In genomic region chr1:177081957-177082645, GRCm38 (mm10) we compare ENCODE assay signal across 20 mouse cellular contexts.
A peak's percentile ranks its signal among the peaks of the same experiment; 100 is the strongest.
DNase-seq lines count a peak whose midpoint lies in the region; ATAC-seq and TF ChIP-seq lines count a peak whose summit lies in the region.
"Had no signal": no experiment of that assay in that cellular context is flagged by ENCODE, and none has a peak within 500 bp of the region (broad histone marks: within the 10 kb centered on the region; RNA-seq: fewer than 3 reads in every experiment).

No protein-coding gene starts in this region.

- H3K4me1 ChIP-seq in cerebellum, adult 2 months (ENCODE audit: control insufficient read depth, insufficient read depth, low read length), result peaks cover 6% of the 10 kb centered on the region
- no peaks in the 10 kb centered on the region for H3K4me1 ChIP-seq in intestine, embryonic 15.5 days (replicated peaks)
- H3K4me1 ChIP-seq in intestine, postnatal 0 days (replicated peaks; ENCODE audit: control insufficient read depth, insufficient read depth, low read length), result no peaks in the 10 kb centered on the region
- H3K4me1 ChIP-seq in neural tube, embryonic 12.5 days, result no peaks in the 10 kb centered on the region
- H3K4me1 ChIP-seq: embryonic facial prominence, embryonic 15.5 days; heart, embryonic 13.5 days; hindbrain, embryonic 13.5 days; neural tube, embryonic 13.5 days had no signal

- DNase-seq in cerebellum, adult 2 months, result peak in 1 of 2 experiments; percentile 41
- no peak for DNase-seq in cerebellum, adult 9-11 months
- no peak for DNase-seq in neural tube, embryonic 10.5 days (ENCODE audit: extremely low spot score, low spot score)
- DNase-seq in left cerebral cortex, postnatal 36 days (ENCODE audit: low spot score in 2 of 2), result no peak
- DNase-seq in thymus, postnatal 10 days (ENCODE audit: low spot score in 2 of 2), result no peak
- DNase-seq: cerebellum, postnatal 14 days; gastrocnemius, postnatal 36 days; kidney, adult 9 months; layer of hippocampus, adult 9-11 months; left cerebral cortex, postnatal 4 days; lung, embryonic 14.5 days; thymus, postnatal 4 days had no signal

- H3K36me3 ChIP-seq in intestine, embryonic 15.5 days, result no peaks in the 10 kb centered on the region
- H3K36me3 ChIP-seq in intestine, postnatal 0 days (ENCODE audit: control insufficient read depth, insufficient read depth), result no peaks in the 10 kb centered on the region
- H3K36me3 ChIP-seq in neural tube, embryonic 12.5 days, result no peaks in the 10 kb centered on the region
- H3K36me3 ChIP-seq: embryonic facial prominence, embryonic 15.5 days; heart, embryonic 13.5 days; hindbrain, embryonic 13.5 days; neural tube, embryonic 13.5 days had no signal

- WGBS in cerebellum, adult 2 months, result 50% methylated on average over 1 of the region's 1 CpGs
- WGBS in intestine, embryonic 15.5 days, result 69% methylated on average over 1 of the region's 1 CpGs
- WGBS in intestine, postnatal 0 days, result 72% methylated on average over 1 of the region's 1 CpGs
- 80% methylated on average over 1 of the region's 1 CpGs for WGBS in neural tube, embryonic 12.5 days

- ATAC-seq in intestine, embryonic 15.5 days, result 0 out of 2 replicates have a peak, but pooled peaks have one; percentile 12
- ATAC-seq in intestine, postnatal 0 days, result no peak
- ATAC-seq in neural tube, embryonic 12.5 days (ENCODE audit: low FRiP score, low read depth), result 0 out of 2 replicates have a peak, but pooled peaks have one; percentile 21

- H3K4me3 ChIP-seq in cerebellum, adult 2 months (replicated peaks; ENCODE audit: insufficient read depth, low read depth, low read length), result no peak overlapping the region
- H3K4me3 ChIP-seq in intestine, embryonic 15.5 days (replicated peaks), result no peak overlapping the region
- H3K4me3 ChIP-seq in intestine, postnatal 0 days (ENCODE audit: low read depth, low read length), result no peak overlapping the region
- H3K4me3 ChIP-seq in neural tube, embryonic 12.5 days, result no peak overlapping the region
- H3K4me3 ChIP-seq: embryonic facial prominence, embryonic 15.5 days; heart, embryonic 13.5 days; hindbrain, embryonic 13.5 days; neural tube, embryonic 13.5 days had no signal

- peak overlapping the region; percentile 46; the same call in 1 of the 2 replicates for H3K27ac ChIP-seq in cerebellum, adult 2 months (ENCODE audit: insufficient read depth, low read length)
- no peak overlapping the region for H3K27ac ChIP-seq in intestine, embryonic 15.5 days
- no peak overlapping the region for H3K27ac ChIP-seq in intestine, postnatal 0 days (ENCODE audit: low read depth, low read length)
- H3K27ac ChIP-seq in neural tube, embryonic 12.5 days, result no peak overlapping the region
- H3K27ac ChIP-seq: embryonic facial prominence, embryonic 15.5 days; heart, embryonic 13.5 days; hindbrain, embryonic 13.5 days; neural tube, embryonic 13.5 days; stomach, postnatal 0 days had no signal

- no peak for TF ChIP-seq CTCF in cerebellum, adult 2 months (IDR thresholded peaks at IDR 0.05; ENCODE audit: borderline replicate concordance, insufficient read depth, low read depth, low read length)
- no peak for TF ChIP-seq CTCF in intestine, postnatal 0 days (IDR thresholded peaks at IDR 0.05; ENCODE audit: low read depth)

- intact Hi-C loops in left cerebral cortex, postnatal 36 days (cut with DNase I), result no loop called here

- H3K27me3 ChIP-seq in cerebellum, adult 2 months (ENCODE audit: control insufficient read depth, insufficient read depth, low read length), result no peaks in the 10 kb centered on the region
- H3K27me3 ChIP-seq in intestine, embryonic 15.5 days (replicated peaks), result no peaks in the 10 kb centered on the region
- H3K27me3 ChIP-seq in intestine, postnatal 0 days (replicated peaks; ENCODE audit: control insufficient read depth, insufficient read depth, low read length), result no peaks in the 10 kb centered on the region
- no peaks in the 10 kb centered on the region for H3K27me3 ChIP-seq in neural tube, embryonic 12.5 days (replicated peaks)
- H3K27me3 ChIP-seq: embryonic facial prominence, embryonic 15.5 days; heart, embryonic 13.5 days; hindbrain, embryonic 13.5 days; neural tube, embryonic 13.5 days had no signal

- no peak overlapping the region for H3K9ac ChIP-seq in intestine, embryonic 15.5 days
- no peak overlapping the region for H3K9ac ChIP-seq in intestine, postnatal 0 days (ENCODE audit: low read depth, low read length)
- no peak overlapping the region for H3K9ac ChIP-seq in neural tube, embryonic 12.5 days
- H3K9ac ChIP-seq: embryonic facial prominence, embryonic 15.5 days; heart, embryonic 13.5 days; hindbrain, embryonic 13.5 days; lung, embryonic 14.5 days; neural tube, embryonic 13.5 days had no signal

- TF ChIP-seq POLR2A in cerebellum, adult 2 months (IDR thresholded peaks at IDR 0.05; ENCODE audit: borderline replicate concordance, insufficient read depth, low read length), result no peak

- H3K4me2 ChIP-seq in intestine, embryonic 15.5 days (replicated peaks), result no peak overlapping the region
- H3K4me2 ChIP-seq in intestine, postnatal 0 days (replicated peaks; ENCODE audit: low read depth), result no peak overlapping the region
- H3K4me2 ChIP-seq in neural tube, embryonic 12.5 days (replicated peaks), result no peak overlapping the region
- H3K4me2 ChIP-seq: embryonic facial prominence, embryonic 15.5 days; heart, embryonic 13.5 days; hindbrain, embryonic 13.5 days; lung, embryonic 14.5 days; neural tube, embryonic 13.5 days had no signal

- H3K9me3 ChIP-seq in intestine, embryonic 15.5 days, result no peaks in the 10 kb centered on the region
- H3K9me3 ChIP-seq in intestine, postnatal 0 days (ENCODE audit: control insufficient read depth), result no peaks in the 10 kb centered on the region
- no peaks in the 10 kb centered on the region for H3K9me3 ChIP-seq in neural tube, embryonic 12.5 days
- H3K9me3 ChIP-seq: embryonic facial prominence, embryonic 15.5 days; hindbrain, embryonic 13.5 days had no signal
